Mouse (Mus musculus): ENCODE measurements around the gene Alk.

DNA sequence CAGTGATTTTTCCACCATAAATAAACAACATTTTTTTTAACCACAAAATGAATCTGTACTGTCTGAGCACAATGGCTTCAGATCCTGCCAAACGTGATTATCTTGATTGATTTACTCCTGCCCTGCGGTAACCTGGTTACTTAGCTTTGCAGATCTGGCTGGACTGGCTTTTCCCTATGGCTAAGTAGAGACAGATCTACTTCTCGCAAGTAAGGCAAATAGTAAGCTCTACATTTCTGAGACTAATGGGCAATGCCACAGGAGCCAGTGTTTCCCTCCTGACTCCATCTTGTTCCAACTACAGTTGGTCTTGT is 311.2 kb downstream of the Alk start:
- TF ChIP-seq CTCF (IDR thresholded peaks at IDR 0.05) (no peak), POLR2A (IDR thresholded peaks at IDR 0.05; ENCODE audit: insufficient read depth, low read depth, low read length) (no peak), EP300 (IDR thresholded peaks at IDR 0.05; ENCODE audit: insufficient read depth, low read depth, low read length) (no peak)
